Mouse (Mus musculus) limb, embryonic 11.5 days (tissue): ENCODE results near the gene Dock8. TPM values are rescaled to one million over a fixed set of nuclear protein-coding genes. Genes with fewer than 3 reads are reported as not detected.

Experiments used
- ATAC-seq: fragments of 200-750 bp; cut with Nextera tagmentation; 2 replicates; pipeline ENCODE4 v1.8.0; 2017; ENCODE audit warnings: low read depth; ENCODE audit not compliant: insufficient number of reproducible peaks, low FRiP score, low TSS enrichment
- DNase-seq: peaks from one replicate; pipeline ENCODE4 v3.0.0-alpha.2; 2015; ENCODE audit warnings: low spot score
- H3K27ac ChIP-seq: fragments of 300-500 bp; sonication (generic); replicated peaks from 2 replicates; pipeline ENCODE4 v1.5.1; 2014; ENCODE audit warnings: low read depth, mild to moderate bottlenecking, low read length
- H3K27me3 ChIP-seq: fragments of 300-500 bp; sonication (generic); 2 replicates; pipeline ENCODE4 v1.6.1; 2014; ENCODE audit warnings: mild to moderate bottlenecking, low read length, mixed read lengths; ENCODE audit not compliant: control insufficient read depth, insufficient read depth
- H3K36me3 ChIP-seq: fragments of 300-500 bp; sonication (generic); 2 replicates; pipeline ENCODE4 v1.6.1; 2014; ENCODE audit warnings: mild to moderate bottlenecking, low read length, moderate library complexity, mixed read lengths; ENCODE audit not compliant: control insufficient read depth, insufficient read depth
- H3K4me1 ChIP-seq: fragments of 300-500 bp; sonication (generic); 2 replicates; pipeline ENCODE4 v1.6.1; 2014; ENCODE audit warnings: low read length, mixed read lengths; ENCODE audit not compliant: control insufficient read depth, insufficient read depth
- H3K4me2 ChIP-seq: fragments of 300-500 bp; sonication (generic); 2 replicates; pipeline ENCODE4 v1.6.1; 2014; ENCODE audit warnings: low read depth, mild to moderate bottlenecking, moderate library complexity; ENCODE audit not compliant: severe bottlenecking
- H3K4me3 ChIP-seq: fragments of 300-500 bp; sonication (generic); 2 replicates; pipeline ENCODE4 v1.5.1; 2014; ENCODE audit warnings: low read depth, low read length
- H3K9ac ChIP-seq: fragments of 300-500 bp; sonication (generic); 2 replicates; pipeline ENCODE4 v1.6.1; 2014; ENCODE audit warnings: mild to moderate bottlenecking, low read length
- H3K9me3 ChIP-seq: fragments of 300-500 bp; sonication (generic); 2 replicates; pipeline ENCODE4 v1.6.1; 2016; ENCODE audit warnings: low read length; ENCODE audit not compliant: control insufficient read depth
- WGBS: fragments of 180-500 bp; shearing (Covaris S2); extraction: QIAGEN DNeasy Blood & Tissue Kit; methylation state at CpG from one replicate; pipeline ENCODE4 v1.1.7; 2014; 5-methylcytosine and 5-hydroxymethylcytosine counted together
- polyA plus RNA-seq: library from polyadenylated mRNA; unstranded; fragments of >200 nt; fragmentation: Nextera tagmentation; extraction: Ambion mirVana; gene quantifications from 2 replicates; pipeline ENCODE4 v1.2.1, GENCODE M21; 2014

Dock8 gene
- polyA plus RNA-seq = 1.6 and 1.9 TPM in 2 replicates

DNA sequence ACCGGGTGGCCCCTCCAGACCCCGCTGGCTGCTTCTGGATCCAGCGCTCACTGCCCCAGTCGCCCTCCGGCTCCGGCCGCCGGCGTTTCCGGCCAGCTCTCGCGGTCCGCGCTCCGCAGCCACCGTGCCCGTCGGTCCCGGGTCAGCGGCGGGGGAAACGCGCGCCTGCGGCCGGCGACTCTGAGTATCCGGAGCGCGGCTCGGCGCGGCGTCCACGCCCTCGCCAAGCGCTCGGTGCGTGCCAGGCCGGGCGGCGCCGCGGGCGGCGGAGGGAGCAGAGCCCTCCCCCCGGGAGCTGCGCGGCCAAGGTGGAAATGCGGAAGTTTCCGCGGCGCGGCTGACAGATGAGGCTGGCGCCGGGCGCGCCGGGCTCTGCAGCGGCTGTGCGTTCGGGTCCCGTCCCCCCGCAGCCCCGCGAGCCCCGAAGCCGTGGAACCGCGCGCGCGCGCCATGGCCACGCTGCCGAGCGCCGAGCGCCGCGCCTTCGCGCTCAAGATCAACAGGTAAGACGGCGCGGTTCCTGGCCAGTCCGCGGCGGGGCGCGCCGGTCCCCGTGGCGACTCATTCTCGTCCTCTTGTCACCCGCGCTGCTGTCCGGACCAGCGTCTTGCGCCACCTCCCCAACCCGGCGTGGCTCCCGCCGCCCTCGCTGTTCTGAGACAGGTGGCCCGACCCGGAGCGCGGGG is at the start of gene Dock8:
Dock8 (plus strand) TSS at position 334 of the 686 bp plus-strand sequence.
- peak; percentile 60 for DNase-seq
- under 1% methylated on average over 89 of the region's 109 CpGs for WGBS
- peaks cover 34% of the 10 kb centered on the region for H3K27me3 ChIP-seq
- no peaks in the 10 kb centered on the region for H3K9me3 ChIP-seq
- ATAC-seq = no peak
- peak within 1 kb of the TSS; percentile 58 for H3K4me3 ChIP-seq
- H3K4me2 ChIP-seq = peak within 1 kb of the TSS; percentile 97
- no peaks in the 10 kb centered on the region for H3K36me3 ChIP-seq
- peak within 1 kb of the TSS; percentile 60 for H3K9ac ChIP-seq
- H3K4me1 ChIP-seq = no peaks in the 10 kb centered on the region
- H3K27ac ChIP-seq = no peak within 1 kb of the TSS

DNA sequence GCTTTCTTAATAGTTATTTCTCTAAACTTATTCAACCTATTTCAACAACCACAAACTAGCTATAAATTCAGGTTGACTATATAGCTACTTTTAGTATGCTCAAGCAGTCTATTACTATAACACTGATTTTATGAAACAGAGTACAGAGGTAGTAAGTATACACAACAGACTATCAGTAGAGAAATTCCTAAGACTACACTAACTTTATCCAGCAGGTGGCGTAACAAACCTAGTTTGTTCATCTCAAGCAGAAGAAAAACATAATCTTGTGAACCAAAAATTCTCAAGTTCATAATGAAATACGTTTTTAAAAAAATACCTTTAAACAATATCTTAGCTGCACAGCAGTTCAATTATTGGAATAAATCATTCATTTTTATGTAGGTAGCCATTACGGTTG is 40.8 kb upstream of the Dock8 start:
- Histone ChIP-seq H3K4me2 (no peak overlapping the region), H3K9ac (no peak overlapping the region), H3K4me1 (no peaks in the 10 kb centered on the region), H3K36me3 (no peaks in the 10 kb centered on the region; the same call in 1 of the 2 replicates), H3K27ac (no peak overlapping the region), H3K27me3 (no peaks in the 10 kb centered on the region), H3K4me3 (no peak overlapping the region), H3K9me3 (no peaks in the 10 kb centered on the region)
- ATAC-seq (no peak), DNase-seq (no peak)
- 42% methylated on average over 3 of the region's 3 CpGs for WGBS

DNA sequence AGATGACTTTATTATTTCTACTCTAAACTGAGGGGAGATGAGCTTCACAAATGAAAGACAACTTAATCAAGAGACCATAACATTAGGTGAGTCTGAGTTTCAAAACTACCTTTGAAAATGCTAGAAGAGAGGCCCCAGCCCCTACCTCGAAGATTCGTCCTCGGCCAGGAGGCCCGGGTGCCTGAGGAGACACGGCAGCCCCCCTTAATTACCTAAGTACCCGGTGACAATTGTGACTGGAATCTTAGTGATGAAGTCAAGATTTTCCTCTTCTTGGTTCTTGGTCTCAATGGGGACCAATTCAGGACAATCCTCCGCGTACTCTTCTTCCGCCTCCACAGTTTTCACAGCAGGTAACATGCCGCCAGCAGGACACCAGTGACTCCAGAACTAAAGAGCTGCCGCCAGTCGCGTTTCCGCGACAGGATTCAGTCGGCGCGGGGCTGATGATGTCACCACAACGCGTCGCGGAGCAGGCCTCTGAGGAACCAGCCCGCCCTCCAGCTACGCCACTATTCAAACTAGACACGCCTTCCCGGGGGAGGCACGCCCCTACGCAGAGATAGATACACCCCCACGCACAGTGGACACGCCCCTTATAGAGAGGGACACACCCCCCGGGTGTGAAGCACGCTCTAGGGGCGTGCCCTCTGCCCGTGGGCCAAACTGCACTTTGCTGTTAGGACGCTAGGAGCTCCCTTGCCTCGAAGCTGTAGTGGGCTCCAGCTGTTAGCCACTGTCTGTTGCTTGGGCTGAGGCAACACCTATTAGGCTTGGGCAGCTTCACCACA is 38.0 kb upstream of the Dock8 start, which contains the start of gene Cbwd1:
Cbwd1 (minus strand) TSS at position 439 of the 791 bp plus-strand sequence.
- H3K9me3 ChIP-seq = no peaks in the 10 kb centered on the region
- no peaks in the 10 kb centered on the region for H3K4me1 ChIP-seq
- peak; percentile 100 for DNase-seq
- H3K27ac ChIP-seq = no peak within 1 kb of the TSS
- H3K4me3 ChIP-seq = peak within 1 kb of the TSS; percentile 75
- peak within 1 kb of the TSS; percentile 76 for H3K9ac ChIP-seq
- H3K27me3 ChIP-seq = no peaks in the 10 kb centered on the region
- peak within 1 kb of the TSS; percentile 54 for H3K4me2 ChIP-seq
- H3K36me3 ChIP-seq = no peaks in the 10 kb centered on the region
- WGBS = under 1% methylated on average over 36 of the region's 36 CpGs
- ATAC-seq = peak; percentile 100

DNA sequence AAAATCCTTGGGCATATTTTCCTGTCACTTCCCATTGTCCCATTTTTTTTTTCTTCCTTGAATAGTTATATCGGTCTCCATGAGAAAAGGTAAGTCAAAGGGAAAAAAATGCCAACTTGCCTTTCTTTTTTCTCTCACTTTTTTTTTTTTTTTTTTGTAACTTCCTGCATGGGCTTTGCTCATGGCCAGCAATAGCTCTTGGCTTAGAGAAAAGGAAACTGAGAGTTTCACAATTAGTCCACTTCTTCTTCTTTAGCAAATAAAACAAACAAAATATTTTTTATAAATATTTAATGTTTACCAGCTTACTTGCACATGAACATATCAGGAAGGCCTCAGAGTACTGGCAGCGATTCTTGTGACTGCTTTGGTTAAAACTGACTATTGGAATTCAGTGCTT is 33.1 kb upstream of the Dock8 start:
- Histone ChIP-seq H3K4me3 (no peak overlapping the region), H3K36me3 (no peaks in the 10 kb centered on the region), H3K4me2 (no peak overlapping the region), H3K9me3 (no peaks in the 10 kb centered on the region), H3K4me1 (no peaks in the 10 kb centered on the region), H3K27me3 (no peaks in the 10 kb centered on the region), H3K27ac (no peak overlapping the region), H3K9ac (no peak overlapping the region)
- DNase-seq (no peak), ATAC-seq (no peak)
- 82% methylated on average over 2 of the region's 2 CpGs for WGBS

DNA sequence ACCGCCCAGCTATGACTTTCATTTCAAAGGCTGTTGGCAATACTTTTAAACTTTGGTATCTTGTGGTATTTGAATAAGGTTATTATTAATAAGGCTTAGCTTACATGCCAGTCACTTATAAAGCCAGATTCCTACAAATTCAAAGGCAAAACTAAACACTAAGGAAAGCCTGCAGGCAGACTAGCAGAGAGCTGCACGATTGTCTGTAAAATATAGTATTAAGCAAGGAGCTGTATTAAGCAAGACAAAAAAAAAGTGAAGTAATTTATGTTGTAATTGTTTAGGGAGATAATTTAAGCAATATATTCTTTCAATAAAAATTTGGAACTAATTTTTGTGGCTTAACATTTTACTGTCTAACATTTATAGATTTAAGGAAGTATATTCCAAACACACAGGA is 32.4 kb upstream of the Dock8 start:
- Histone ChIP-seq H3K27ac (no peak overlapping the region), H3K36me3 (no peaks in the 10 kb centered on the region), H3K4me3 (no peak overlapping the region), H3K9ac (no peak overlapping the region), H3K4me2 (no peak overlapping the region), H3K27me3 (no peaks in the 10 kb centered on the region), H3K9me3 (no peaks in the 10 kb centered on the region), H3K4me1 (no peaks in the 10 kb centered on the region)
- WGBS = 86% methylated on average over 2 of the region's 2 CpGs
- DNase-seq = no peak
- no peak for ATAC-seq

DNA sequence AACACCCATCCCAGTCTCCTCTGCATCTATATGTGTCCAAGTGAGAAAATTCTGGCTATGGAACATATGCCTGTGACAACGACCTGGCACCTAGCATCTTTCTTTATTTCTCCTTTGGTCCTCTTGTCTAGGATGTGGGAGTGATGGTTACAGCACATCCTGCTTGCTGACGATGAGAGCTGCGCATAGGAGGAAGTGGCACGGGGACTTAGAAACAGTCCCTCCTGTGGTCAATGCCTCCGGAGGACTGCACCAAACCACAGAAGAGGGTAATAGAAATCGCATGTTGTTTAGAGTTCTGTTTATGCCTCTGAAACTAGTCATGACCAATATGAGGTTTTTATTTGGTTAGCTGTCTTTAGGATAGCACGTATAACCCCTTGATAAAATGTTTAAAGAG is 28.0 kb upstream of the Dock8 start:
- no peaks in the 10 kb centered on the region for H3K9me3 ChIP-seq
- no peak for ATAC-seq
- no peak for DNase-seq
- H3K4me1 ChIP-seq = no peaks in the 10 kb centered on the region
- WGBS = 83% methylated on average over 7 of the region's 7 CpGs
- H3K9ac ChIP-seq = no peak overlapping the region
- no peak overlapping the region for H3K4me3 ChIP-seq
- H3K27me3 ChIP-seq = no peaks in the 10 kb centered on the region
- no peak overlapping the region for H3K4me2 ChIP-seq
- no peaks in the 10 kb centered on the region for H3K36me3 ChIP-seq
- H3K27ac ChIP-seq = no peak overlapping the region

DNA sequence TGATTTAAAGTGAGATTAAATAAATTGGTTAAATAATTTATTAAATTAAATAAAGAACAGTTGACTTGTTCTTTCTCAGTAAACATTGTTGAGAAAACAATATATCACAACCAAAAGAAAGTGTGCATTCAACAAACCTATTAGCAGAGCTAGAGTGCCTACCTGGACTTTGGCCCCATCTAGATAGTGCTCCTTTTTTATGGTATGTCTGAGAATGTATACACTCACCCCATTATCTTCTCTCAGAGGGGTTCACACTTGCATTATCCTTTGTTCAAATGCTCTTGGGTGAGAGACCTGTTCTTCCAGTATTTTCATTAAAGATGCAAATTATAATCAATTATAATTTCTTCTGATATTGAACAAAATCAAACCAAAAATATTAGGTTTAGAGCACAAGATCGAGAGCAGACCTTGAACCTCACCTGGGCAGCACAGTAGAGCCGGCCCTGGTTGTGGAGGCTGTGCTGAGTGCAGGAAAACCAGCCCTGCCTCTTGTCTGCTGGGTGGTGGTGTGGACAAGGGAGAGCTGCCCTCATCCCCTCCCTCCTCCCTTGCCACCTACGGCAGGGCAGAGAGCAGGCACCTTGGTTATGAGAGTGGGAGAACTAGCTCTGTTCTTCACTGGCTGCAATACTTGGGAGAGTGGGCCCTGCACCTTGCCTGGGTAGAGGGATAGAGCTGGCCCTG is 26.5 kb upstream of the Dock8 start:
- Histone ChIP-seq H3K4me1 (no peaks in the 10 kb centered on the region), H3K36me3 (no peaks in the 10 kb centered on the region), H3K4me3 (no peak overlapping the region), H3K27ac (no peak overlapping the region), H3K9ac (no peak overlapping the region), H3K9me3 (no peaks in the 10 kb centered on the region), H3K27me3 (no peaks in the 10 kb centered on the region), H3K4me2 (no peak overlapping the region)
- ATAC-seq = no peak
- 79% methylated on average over 3 of the region's 3 CpGs for WGBS
- no peak for DNase-seq

DNA sequence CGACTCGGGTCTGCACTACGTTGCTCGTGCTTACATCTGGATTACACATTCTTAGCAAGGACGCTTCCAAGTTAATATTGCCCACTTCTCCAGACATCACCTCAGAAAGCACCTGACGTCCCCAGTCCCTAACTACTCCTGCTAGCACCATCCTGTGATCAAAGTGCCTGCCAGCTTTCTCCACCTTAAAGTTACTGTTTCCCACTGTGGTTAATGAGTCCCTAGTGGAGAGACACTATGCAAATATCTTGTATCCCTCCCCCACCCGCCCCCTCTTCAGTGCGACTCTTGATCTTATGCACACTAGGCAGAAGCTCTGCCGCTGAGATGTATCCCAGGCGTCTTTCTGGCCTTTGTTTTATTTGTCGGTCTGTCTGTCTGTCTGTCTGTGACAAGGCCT is 21.3 kb upstream of the Dock8 start:
- H3K27me3 ChIP-seq = no peaks in the 10 kb centered on the region
- ATAC-seq = no peak
- no peaks in the 10 kb centered on the region for H3K9me3 ChIP-seq
- no peaks in the 10 kb centered on the region for H3K36me3 ChIP-seq
- no peak overlapping the region for H3K9ac ChIP-seq
- no peak for DNase-seq
- H3K4me2 ChIP-seq = no peak overlapping the region
- H3K4me3 ChIP-seq = no peak overlapping the region
- 66% methylated on average over 11 of the region's 11 CpGs for WGBS
- H3K4me1 ChIP-seq = no peaks in the 10 kb centered on the region
- H3K27ac ChIP-seq = no peak overlapping the region
